Mouse (Mus musculus): ENCODE data around the gene Nfib. TPM values are rescaled to one million over a fixed set of nuclear protein-coding genes. Genes with fewer than 3 reads are reported as not detected.

The Nfib gene
- polyA plus RNA-seq, 2 experiments, result 1.7 to 2.6 TPM

GRCm38 (mm10) chr4:82500578-82501098 is 204.9 kb downstream of the Nfib start:
- TF ChIP-seq CTCF (IDR thresholded peaks at IDR 0.05; ENCODE audit: low read depth) (no peak), EP300 (IDR thresholded peaks at IDR 0.05; ENCODE audit: low read depth) (no peak)
- Histone ChIP-seq H3K27me3 (ENCODE audit: control insufficient read depth, insufficient read depth, low read length) (peaks cover 29% of the 10 kb centered on the region), H3K4me3 (ENCODE audit: insufficient read depth in 1 of 2, low read depth in 2 of 2, low read length in 2 of 2) (no peak overlapping the region), H3K4me1 (replicated peaks; ENCODE audit: control insufficient read depth in 2 of 2, insufficient read depth in 2 of 2, low read length in 1 of 2) (no peaks in the 10 kb centered on the region), H3K4me2 (ENCODE audit: low read depth) (peak overlapping the region; percentile 15; the same call in 1 of the 2 replicates), H3K27ac (no peak overlapping the region), H3K9ac (replicated peaks) (no peak overlapping the region), H3K9me3 (ENCODE audit: control insufficient read depth, low read length) (no peaks in the 10 kb centered on the region), H3K36me3 (replicated peaks; ENCODE audit: control insufficient read depth, insufficient read depth, low read depth) (no peaks in the 10 kb centered on the region)
- DNase-seq (ENCODE audit: low read depth in 3 of 3, low spot score in 3 of 3) (no peak), ATAC-seq (ENCODE audit: insufficient read depth) (no peak)
- 33% methylated on average over 5 of the region's 5 CpGs for WGBS (ENCODE audit: insufficient replicate concordance)

DNA sequence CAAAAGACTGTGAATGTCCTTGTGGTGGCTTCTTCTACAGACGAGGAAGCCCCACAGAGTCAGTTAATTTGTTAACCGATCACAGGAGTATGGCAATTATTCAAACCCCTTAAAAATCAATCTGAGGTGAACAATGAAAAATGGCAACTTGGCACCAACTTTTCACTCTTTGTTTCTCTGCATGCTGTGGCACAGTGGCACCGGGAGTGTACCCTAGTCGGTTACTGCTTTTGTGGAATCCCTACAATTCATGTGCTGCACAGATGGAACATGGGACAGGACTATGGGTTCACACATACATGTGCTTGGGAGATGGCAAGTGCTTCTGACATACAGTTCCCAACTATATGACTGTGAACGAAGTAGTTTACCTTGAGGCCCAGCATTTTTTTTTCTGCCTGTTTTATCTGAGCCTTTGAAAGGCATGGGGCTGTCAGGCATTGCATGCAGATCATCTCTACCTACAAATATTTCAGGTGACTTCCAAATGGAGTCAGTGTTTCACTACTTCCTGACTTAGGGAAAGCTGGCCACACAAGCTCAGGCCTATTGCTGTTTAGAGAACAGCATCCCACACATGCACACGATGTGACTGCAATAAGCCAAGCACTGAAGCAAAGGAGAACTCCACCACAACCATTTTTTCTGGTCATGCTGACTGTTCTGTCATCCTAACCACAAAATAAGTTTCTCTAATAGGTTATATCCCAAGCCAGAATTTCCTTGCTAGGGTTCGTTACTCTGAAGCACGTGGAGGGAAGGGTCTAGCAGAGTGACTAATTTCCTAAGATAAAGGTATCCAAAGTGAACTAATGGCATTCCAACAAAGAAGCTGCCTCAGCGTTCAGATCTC is 205.6 kb downstream of the Nfib start:
- WGBS (ENCODE audit: insufficient replicate concordance), result 44% methylated on average over 9 of the region's 9 CpGs
- no peak overlapping the region for H3K27ac ChIP-seq
- H3K4me1 ChIP-seq (replicated peaks; ENCODE audit: control insufficient read depth in 2 of 2, insufficient read depth in 2 of 2, low read length in 1 of 2), result no peaks in the 10 kb centered on the region
- H3K9ac ChIP-seq (replicated peaks), result no peak overlapping the region
- DNase-seq (ENCODE audit: low read depth in 3 of 3, low spot score in 3 of 3), result no peak
- no peaks in the 10 kb centered on the region for H3K36me3 ChIP-seq (replicated peaks; ENCODE audit: control insufficient read depth, insufficient read depth, low read depth)
- no peaks in the 10 kb centered on the region for H3K9me3 ChIP-seq (ENCODE audit: control insufficient read depth, low read length)
- H3K4me3 ChIP-seq (ENCODE audit: insufficient read depth in 1 of 2, low read depth in 2 of 2, low read length in 2 of 2), result no peak overlapping the region
- H3K4me2 ChIP-seq (ENCODE audit: low read depth), result no peak overlapping the region
- H3K27me3 ChIP-seq (ENCODE audit: control insufficient read depth, insufficient read depth, low read length), result peaks cover 22% of the 10 kb centered on the region
- TF ChIP-seq EP300 (IDR thresholded peaks at IDR 0.05; ENCODE audit: low read depth) (no peak), CTCF (IDR thresholded peaks at IDR 0.05; ENCODE audit: low read depth) (no peak)
- no peak for ATAC-seq (ENCODE audit: insufficient read depth)

DNA sequence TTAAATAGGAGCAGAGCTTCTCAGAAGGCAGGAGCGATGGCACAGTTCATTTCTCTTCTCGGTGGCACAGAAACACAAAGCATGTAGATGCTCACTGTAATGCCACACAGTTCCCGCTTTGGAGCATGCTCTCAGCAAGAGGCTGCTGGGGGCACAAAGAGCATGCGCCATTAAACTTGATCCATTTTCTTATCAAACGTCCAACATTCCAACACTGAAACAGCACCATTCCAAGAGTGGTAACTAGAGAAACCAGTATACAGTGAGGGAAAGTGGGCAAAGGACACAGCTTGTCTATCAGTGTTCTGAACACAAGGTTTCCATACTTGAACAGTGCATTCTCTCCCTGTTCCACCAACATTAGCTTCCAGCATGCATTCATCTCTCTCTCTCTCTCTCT is 206.3 kb downstream of the Nfib start:
- Histone ChIP-seq H3K36me3 (replicated peaks; ENCODE audit: control insufficient read depth, insufficient read depth, low read depth) (no peaks in the 10 kb centered on the region), H3K4me1 (replicated peaks; ENCODE audit: control insufficient read depth in 2 of 2, insufficient read depth in 2 of 2, low read length in 1 of 2) (no peaks in the 10 kb centered on the region), H3K4me2 (ENCODE audit: low read depth) (no peak overlapping the region), H3K27me3 (ENCODE audit: control insufficient read depth, insufficient read depth, low read length) (peaks cover 15% of the 10 kb centered on the region), H3K9ac (replicated peaks) (no peak overlapping the region), H3K27ac (no peak overlapping the region), H3K9me3 (ENCODE audit: control insufficient read depth, low read length) (no peaks in the 10 kb centered on the region), H3K4me3 (ENCODE audit: insufficient read depth in 1 of 2, low read depth in 2 of 2, low read length in 2 of 2) (no peak overlapping the region)
- ATAC-seq (ENCODE audit: insufficient read depth) (no peak), DNase-seq (ENCODE audit: low read depth in 3 of 3, low spot score in 3 of 3) (no peak)
- 63% methylated on average over 5 of the region's 5 CpGs for WGBS (ENCODE audit: insufficient replicate concordance)
- TF ChIP-seq CTCF (IDR thresholded peaks at IDR 0.05; ENCODE audit: low read depth), result no peak
- no peak for TF ChIP-seq EP300 (IDR thresholded peaks at IDR 0.05; ENCODE audit: low read depth)

- no peak for ATAC-seq (ENCODE audit: insufficient read depth)
- no peak for DNase-seq (ENCODE audit: low read depth in 3 of 3, low spot score in 3 of 3)
- WGBS (ENCODE audit: insufficient replicate concordance), result 75% methylated on average over 26 of the region's 26 CpGs
Measured at GRCm38 (mm10) chr4:82497671-82498631, 207.6 kb downstream of the Nfib start.

More at GRCm38 (mm10) chr4:82497671-82498631, 207.6 kb downstream of the Nfib start:
- no peaks in the 10 kb centered on the region for H3K36me3 ChIP-seq (replicated peaks; ENCODE audit: control insufficient read depth, insufficient read depth, low read depth)
- no peak overlapping the region for H3K4me3 ChIP-seq (ENCODE audit: insufficient read depth in 1 of 2, low read depth in 2 of 2, low read length in 2 of 2)
- peaks cover 4% of the 10 kb centered on the region for H3K27me3 ChIP-seq (ENCODE audit: control insufficient read depth, insufficient read depth, low read length)
- no peak overlapping the region for H3K9ac ChIP-seq (replicated peaks)
- H3K4me2 ChIP-seq (ENCODE audit: low read depth), result no peak overlapping the region
- H3K9me3 ChIP-seq (ENCODE audit: control insufficient read depth, low read length), result no peaks in the 10 kb centered on the region
- TF ChIP-seq EP300 (IDR thresholded peaks at IDR 0.05; ENCODE audit: low read depth) (no peak), CTCF (IDR thresholded peaks at IDR 0.05; ENCODE audit: low read depth) (no peak)
- no peaks in the 10 kb centered on the region for H3K4me1 ChIP-seq (replicated peaks; ENCODE audit: control insufficient read depth in 2 of 2, insufficient read depth in 2 of 2, low read length in 1 of 2)
- H3K27ac ChIP-seq, result no peak overlapping the region

Measured in liver, embryonic 14.5 days (tissue).